Mouse (Mus musculus) CH12.LX (cell line): ENCODE measurements at regions not wholly inside any gene's neighbourhood (a gene's known extent, or its start where the extent isn't known, plus 50 kb on each side); places are given as distances from the start of the nearest gene placed in this dataset.

Source experiments
- CHD1 ChIP-seq: IDR thresholded peaks from 2 replicates; pipeline ENCODE4 v1.6.1; 2012; ENCODE audit warnings: low read depth, low read length, improper control_type of control experiment, inconsistent platforms
- CHD2 ChIP-seq: IDR thresholded peaks from 2 replicates; pipeline ENCODE4 v1.6.1; 2011; ENCODE audit warnings: low read length, improper control_type of control experiment
- CTCF ChIP-seq, 2 experiments: IDR thresholded peaks in 1 of 2; conservative IDR thresholded peaks in 1 of 2; 2 replicates each; pipeline ENCODE4 v1.5.1; 2011 to 2012; ENCODE audit warnings: low read depth in 2 of 2, low read length in 2 of 2, improper control_type of control experiment in 1 of 2, inconsistent platforms in 1 of 2, mild to moderate bottlenecking in 1 of 2, moderate library complexity in 1 of 2
- E2F4 ChIP-seq: IDR thresholded peaks from 2 replicates; pipeline ENCODE4 v1.6.1; 2011; ENCODE audit warnings: low read depth, low read length, improper control_type of control experiment; ENCODE audit not compliant: insufficient replicate concordance
- ELF1 ChIP-seq: IDR thresholded peaks from 2 replicates; pipeline ENCODE4 v1.6.1; 2014; ENCODE audit warnings: low read depth, mild to moderate bottlenecking, inconsistent platforms, low read length, improper control_type of control experiment
- GABPA ChIP-seq: IDR thresholded peaks from 2 replicates; pipeline ENCODE4 v1.6.1; 2012; ENCODE audit warnings: low read depth, low read length, improper control_type of control experiment, inconsistent platforms; ENCODE audit not compliant: insufficient replicate concordance
- KAT2A ChIP-seq: IDR thresholded peaks from 2 replicates; pipeline ENCODE4 v1.6.1; 2012; ENCODE audit warnings: low read length, improper control_type of control experiment, inconsistent platforms; ENCODE audit not compliant: insufficient replicate concordance
- MXI1 ChIP-seq: IDR thresholded peaks from 2 replicates; pipeline ENCODE4 v1.6.1; 2011; ENCODE audit warnings: mild to moderate bottlenecking, low read depth, low read length, improper control_type of control experiment
- POLR2A ChIP-seq: IDR thresholded peaks from 2 replicates; pipeline ENCODE4 v1.6.1; 2011; ENCODE audit warnings: low read depth, mild to moderate bottlenecking, improper control_type of control experiment, low read length
- ZC3H11A ChIP-seq: IDR thresholded peaks from 2 replicates; pipeline ENCODE4 v1.6.1; 2012; ENCODE audit warnings: low read depth, mild to moderate bottlenecking, inconsistent platforms, low read length, improper control_type of control experiment

- TF ChIP-seq KAT2A (no peak), GABPA (no peak), MXI1 (no peak), CHD2 (no peak), CTCF (conservative IDR thresholded peaks at IDR 0.05 in 1 of 2, IDR thresholded peaks at IDR 0.05 in 1 of 2; ENCODE audit: low read depth in 2 of 2, low read length in 2 of 2) (no peak), CHD1 (no peak), E2F4 (no peak), ELF1 (no peak), POLR2A (no peak), ZC3H11A (no peak)
Observed at GRCm38 (mm10) chr14:99601900-99602299, 303.4 kb downstream of the Klf5 start.
